Mouse (Mus musculus): ENCODE measurements at regions not wholly inside any gene's neighbourhood (a gene's known extent, or its start where the extent isn't known, plus 50 kb on each side); places are given as distances from the start of the nearest gene placed in this dataset.

GRCm38 (mm10) chr9:100382492-100382891 lies 104.1 kb downstream of the Il20rb start:
- Histone ChIP-seq H3K79me2 (ENCODE audit: control insufficient read depth, insufficient read depth, low read length, poor library complexity) (no peaks in the 10 kb centered on the region), H3K4me1 (ENCODE audit: control insufficient read depth in 1 of 2, insufficient read depth in 2 of 2, low read length in 2 of 2) (no peaks in the 10 kb centered on the region), H3K4me3 (ENCODE audit: control insufficient read depth in 1 of 2, insufficient read depth in 1 of 2, low read depth in 2 of 2, low read length in 2 of 2) (no peak overlapping the region), H3K27me3 (ENCODE audit: control insufficient read depth in 1 of 2, insufficient read depth in 2 of 2, low read length in 2 of 2) (peaks cover 0 to 5% of the 10 kb centered on the region in 2 experiments; a peak in 2 of 4 replicates), H3K27ac (ENCODE audit: control insufficient read depth, low read depth, low read length) (no peak overlapping the region), H3K9me3 (replicated peaks; ENCODE audit: insufficient read depth, low read length) (no peaks in the 10 kb centered on the region), H3K9ac (ENCODE audit: control insufficient read depth, low read depth, low read length, poor library complexity, severe bottlenecking) (no peak overlapping the region), H3K36me3 (ENCODE audit: control insufficient read depth in 1 of 2, insufficient read depth in 2 of 2, low read length in 2 of 2) (no peaks in the 10 kb centered on the region)
- TF ChIP-seq ZKSCAN1 (IDR thresholded peaks at IDR 0.05; ENCODE audit: low read depth, low read length) (no peak), GATA1 (IDR thresholded peaks at IDR 0.05; ENCODE audit: low read depth, low read length) (0 out of 2 replicates have a peak, but pooled peaks have one; percentile 9), TAL1 (IDR thresholded peaks at IDR 0.05; ENCODE audit: low read length) (no peak), BHLHE40 (IDR thresholded peaks at IDR 0.05; ENCODE audit: borderline replicate concordance, low read depth, low read length) (no peak), CHD2 (IDR thresholded peaks at IDR 0.05; ENCODE audit: low read length) (no peak), MAFK (IDR thresholded peaks at IDR 0.05; ENCODE audit: borderline replicate concordance, low read depth, low read length) (no peak), MAX (IDR thresholded peaks at IDR 0.05; ENCODE audit: low read length) (no peak), MXI1 (IDR thresholded peaks at IDR 0.05; ENCODE audit: low read depth, low read length) (no peak), MYC (IDR thresholded peaks at IDR 0.05; ENCODE audit: low read depth, low read length) (no peak), MAZ (IDR thresholded peaks at IDR 0.05; ENCODE audit: low read depth, low read length) (no peak), E2F4 (IDR thresholded peaks at IDR 0.05; ENCODE audit: borderline replicate concordance, low read depth, low read length) (no peak), SMC3 (IDR thresholded peaks at IDR 0.05; ENCODE audit: low read depth, low read length) (peak; percentile 63), TCF12 (IDR thresholded peaks at IDR 0.05; ENCODE audit: low read depth, low read length) (no peak), CHD1 (IDR thresholded peaks at IDR 0.05; ENCODE audit: low read depth, low read length) (no peak), CTCF (IDR thresholded peaks at IDR 0.05 in 2 of 3, conservative IDR thresholded peaks at IDR 0.05 in 1 of 3; ENCODE audit: control insufficient read depth in 1 of 3, insufficient read depth in 1 of 3, low read depth in 2 of 3, low read length in 3 of 3, poor library complexity in 1 of 3, severe bottlenecking in 1 of 3) (peak; percentile 45 to 83 (median 70)), UBTF (IDR thresholded peaks at IDR 0.05; ENCODE audit: borderline replicate concordance, insufficient read depth, low read depth, low read length) (no peak), USF2 (IDR thresholded peaks at IDR 0.05; ENCODE audit: borderline replicate concordance in 1 of 2, insufficient read depth in 1 of 2, low read depth in 1 of 2, low read length in 2 of 2) (no peak), NELFE (IDR thresholded peaks at IDR 0.05; ENCODE audit: low read depth, low read length) (no peak), ELF1 (IDR thresholded peaks at IDR 0.05; ENCODE audit: low read depth, low read length) (no peak), ETS1 (IDR thresholded peaks at IDR 0.05; ENCODE audit: low read depth, low read length) (no peak), ZMIZ1 (IDR thresholded peaks at IDR 0.05; ENCODE audit: low read depth, low read length) (no peak), EP300 (IDR thresholded peaks at IDR 0.05; ENCODE audit: low read depth in 1 of 2, low read length in 2 of 2) (no peak), KAT2A (conservative IDR thresholded peaks at IDR 0.05; ENCODE audit: low read depth, low read length) (no peak), HCFC1 (IDR thresholded peaks at IDR 0.05; ENCODE audit: low read depth, low read length) (no peak), MEF2A (IDR thresholded peaks at IDR 0.05; ENCODE audit: extremely low read depth, insufficient replicate concordance, low read depth, low read length, poor library complexity, severe bottlenecking) (no peak), POLR2AphosphoS5 (IDR thresholded peaks at IDR 0.05; ENCODE audit: borderline replicate concordance, low read depth, low read length) (no peak), JUND (IDR thresholded peaks at IDR 0.05; ENCODE audit: low read depth, low read length) (no peak), RAD21 (IDR thresholded peaks at IDR 0.05; ENCODE audit: low read depth, low read length) (peak; percentile 62), SIN3A (IDR thresholded peaks at IDR 0.05; ENCODE audit: low read length) (no peak), USF1 (IDR thresholded peaks at IDR 0.05; ENCODE audit: low read depth, low read length) (no peak), ZC3H11A (IDR thresholded peaks at IDR 0.05; ENCODE audit: low read depth, low read length) (peak; percentile 28; the same call in 1 of the 2 replicates), POLR2AphosphoS2 (IDR thresholded peaks at IDR 0.05; ENCODE audit: low read length) (no peak), TBP (IDR thresholded peaks at IDR 0.05; ENCODE audit: low read depth, low read length) (no peak), GABPA (IDR thresholded peaks at IDR 0.05; ENCODE audit: low read depth, low read length) (no peak), RCOR1 (IDR thresholded peaks at IDR 0.05; ENCODE audit: low read depth, low read length) (no peak)
- DNase-seq (ENCODE audit: low read depth, low spot score), result peak; percentile 66
